Mouse (Mus musculus) left cerebral cortex, adult 11 months (tissue): Measurements from ENCODE around the gene Dchs2.

Experiments
- DNase-seq: peaks from one replicate; pipeline ENCODE4 v3.0.0; 2022; ENCODE audit warnings: low spot score

Gene Dchs2

GRCm38 (mm10) chr3:83155600-83155999 is 27.9 kb downstream of the Dchs2 start:
- DNase-seq = no peak

GRCm38 (mm10) chr3:83156165-83156564 is 28.4 kb downstream of the Dchs2 start:
- no peak for DNase-seq

- no peak for DNase-seq
Measured at GRCm38 (mm10) chr3:83161542-83162231, 33.9 kb downstream of the Dchs2 start.

DNA sequence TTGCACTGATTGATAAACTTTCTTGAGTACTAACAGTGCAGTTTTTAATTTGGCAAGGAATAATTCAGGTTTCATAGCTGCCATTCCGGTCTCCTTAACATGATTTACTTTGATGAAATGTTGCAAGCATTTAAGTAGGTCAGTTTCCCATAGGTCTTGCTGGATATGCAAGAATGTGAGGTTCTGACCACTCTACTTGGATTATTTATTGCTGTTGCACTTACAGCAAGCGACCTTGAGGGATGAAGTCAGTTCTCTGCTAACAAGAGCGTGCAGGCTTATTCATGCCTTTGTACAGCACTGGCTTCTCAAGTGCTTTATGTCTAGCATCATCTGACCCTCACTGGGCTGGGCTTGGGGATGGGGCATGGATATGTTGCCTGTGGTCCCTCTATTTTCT is 35.9 kb downstream of the Dchs2 start:
- DNase-seq = no peak

DNA sequence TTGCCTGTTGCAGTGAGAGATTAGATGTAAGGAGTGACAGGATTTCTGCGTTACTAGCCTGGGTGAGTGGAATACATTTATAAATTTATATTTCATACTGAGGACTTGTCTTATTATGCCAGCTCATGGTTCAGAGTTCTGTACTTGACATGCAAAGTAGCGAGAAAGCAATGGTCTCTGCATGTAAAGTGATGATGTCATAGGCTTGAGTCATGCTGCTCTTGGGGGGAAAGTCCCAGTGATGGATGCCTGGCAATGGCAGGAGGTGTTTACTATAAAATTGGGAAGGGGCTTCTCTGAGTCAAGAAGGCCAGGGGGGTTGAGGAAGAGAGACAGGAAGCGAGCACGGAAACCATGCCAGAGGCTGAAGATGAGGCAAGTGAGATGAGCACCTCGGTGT is 57.8 kb downstream of the Dchs2 start:
- DNase-seq = no peak

GRCm38 (mm10) chr3:83191271-83191670 is 63.5 kb downstream of the Dchs2 start:
- no peak for DNase-seq

DNA sequence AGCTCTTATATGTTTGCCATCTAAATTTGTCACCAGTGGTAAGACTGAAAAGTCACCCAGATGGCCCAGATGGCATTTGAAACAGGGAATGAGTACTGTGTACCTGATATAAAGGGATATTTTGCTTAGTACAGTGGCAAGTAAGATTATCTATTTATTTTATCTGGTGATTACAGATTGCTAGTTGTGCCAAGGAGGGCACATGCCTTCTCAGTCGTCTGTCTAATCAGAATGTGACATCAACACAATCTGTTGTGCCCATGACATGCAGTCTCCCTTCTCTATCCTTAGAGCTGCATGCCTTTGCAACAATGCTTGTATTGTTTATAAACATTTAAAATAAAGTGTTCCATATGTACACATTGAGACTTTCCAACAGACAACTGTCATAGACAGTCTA is 64.7 kb downstream of the Dchs2 start:
- no peak for DNase-seq

DNA sequence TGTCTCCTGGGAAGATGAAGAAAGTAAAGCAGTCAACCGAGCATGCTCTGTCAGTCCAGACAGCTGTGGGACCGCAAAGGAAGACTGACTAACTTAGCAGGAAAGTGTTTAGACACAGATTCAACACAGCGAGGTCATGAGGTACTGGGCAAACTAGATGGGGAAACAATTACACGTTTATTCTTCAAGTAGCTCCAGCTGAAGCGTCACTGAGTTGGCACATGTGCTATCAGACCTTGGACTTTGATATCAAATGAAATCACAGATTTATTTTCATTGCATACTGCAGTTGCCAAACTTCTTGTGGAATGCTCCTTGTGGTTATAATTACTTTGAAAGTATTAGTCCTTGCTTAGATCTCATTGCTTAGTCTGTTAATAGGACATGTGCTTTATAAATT is 67.2 kb downstream of the Dchs2 start:
- DNase-seq = no peak

DNA sequence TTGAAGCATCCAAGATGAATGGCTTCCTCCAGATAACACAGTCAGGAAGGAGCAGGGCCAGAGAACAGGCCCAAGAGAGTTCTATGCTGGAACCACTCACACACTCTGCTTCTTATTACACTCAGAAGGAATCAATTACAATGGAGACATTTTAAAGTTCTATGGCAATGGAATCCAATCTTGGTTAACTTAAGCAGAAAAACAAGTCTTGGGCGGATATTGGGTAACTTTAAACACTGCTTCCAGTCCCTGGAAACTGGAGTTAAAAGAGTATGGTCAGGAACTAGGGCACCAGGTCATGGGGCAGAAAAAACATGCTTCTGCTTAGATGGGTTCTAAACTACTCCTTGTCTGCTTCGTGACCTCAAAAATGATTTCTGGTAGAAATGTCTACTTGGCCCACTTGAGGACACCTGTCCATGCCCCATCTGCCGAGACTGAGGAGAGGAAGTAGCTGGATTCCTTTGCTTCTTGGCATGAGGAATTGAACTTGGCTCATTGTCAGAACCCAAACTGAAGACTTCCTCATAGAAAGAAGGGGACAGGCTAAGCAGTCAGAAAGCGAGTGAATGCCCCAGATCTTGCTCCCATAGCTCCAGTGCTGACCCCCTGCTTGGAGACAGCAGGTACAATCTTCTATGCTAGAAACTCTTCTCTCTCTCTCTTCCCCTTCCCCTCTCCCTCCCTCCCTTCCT is 73.7 kb downstream of the Dchs2 start:
- no peak for DNase-seq

- no peak for DNase-seq
Measured at GRCm38 (mm10) chr3:83205073-83205668, 77.4 kb downstream of the Dchs2 start.

- DNase-seq = no peak
Measured at GRCm38 (mm10) chr3:83209646-83210045, 81.9 kb downstream of the Dchs2 start.

- DNase-seq = no peak
Measured at GRCm38 (mm10) chr3:83210210-83210609, 82.5 kb downstream of the Dchs2 start.

DNA sequence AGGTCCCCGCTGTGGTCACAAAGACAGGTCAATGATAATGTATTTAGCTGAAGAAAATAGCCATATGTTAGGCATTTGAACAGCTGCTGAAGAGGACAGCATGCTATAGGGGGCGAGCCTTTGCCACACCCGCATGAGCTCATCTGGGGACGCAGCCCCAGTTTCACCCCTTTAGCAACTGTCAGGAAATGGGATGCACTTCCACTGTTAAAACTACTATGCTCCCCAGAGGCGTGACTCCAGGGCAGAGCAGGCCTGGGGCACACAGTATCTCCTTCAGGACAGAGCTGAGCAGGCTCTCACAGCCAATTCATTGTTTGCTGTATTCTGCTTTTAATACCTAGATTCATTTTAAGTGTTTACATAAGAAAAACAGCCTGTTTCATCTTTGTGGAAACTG is 84.2 kb downstream of the Dchs2 start:
- DNase-seq = no peak

DNA sequence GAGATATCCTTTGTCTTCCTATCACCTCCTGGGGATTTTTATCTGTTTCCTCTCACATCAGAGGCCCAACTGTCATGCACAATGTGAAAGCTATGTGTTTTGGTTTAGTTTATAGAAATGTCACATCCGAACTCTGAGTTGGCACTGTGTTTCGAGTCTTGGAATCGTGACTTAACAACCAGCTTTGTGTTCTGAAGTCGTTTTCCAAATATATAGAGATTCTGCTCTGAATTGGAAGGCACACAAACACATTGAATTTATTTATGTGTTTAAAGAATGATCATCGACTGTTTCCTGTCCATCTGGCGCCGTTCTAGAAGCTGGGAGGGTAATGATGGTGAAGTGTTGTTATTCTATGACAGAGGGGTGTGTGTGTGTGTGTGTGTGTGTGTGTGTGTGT is 84.8 kb downstream of the Dchs2 start:
- no peak for DNase-seq

- DNase-seq = no peak
Measured at GRCm38 (mm10) chr3:83218059-83218458, 90.3 kb downstream of the Dchs2 start.

- DNase-seq = peak; percentile 13
Measured at GRCm38 (mm10) chr3:83220101-83220500, 92.4 kb downstream of the Dchs2 start.

DNA sequence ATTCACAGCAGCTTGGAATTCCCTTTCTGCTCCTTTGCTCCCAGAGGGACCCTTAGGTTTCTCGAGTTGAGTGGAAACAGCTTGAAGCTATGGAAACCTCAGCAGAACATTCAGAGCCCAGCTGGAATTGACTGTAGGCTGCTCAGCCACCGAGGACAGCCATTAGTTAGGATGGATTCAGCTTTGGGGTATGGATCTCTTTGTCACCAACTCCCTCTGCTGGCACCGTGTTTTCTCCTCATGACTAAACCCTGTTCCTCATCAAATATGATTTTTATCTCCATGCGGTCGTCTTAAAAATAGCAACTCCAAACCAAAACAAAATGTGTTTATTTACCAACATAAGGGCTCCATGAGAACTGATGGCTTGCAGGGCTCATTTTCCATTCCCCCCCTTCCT is 94.4 kb downstream of the Dchs2 start:
- DNase-seq = peak; percentile 26

DNA sequence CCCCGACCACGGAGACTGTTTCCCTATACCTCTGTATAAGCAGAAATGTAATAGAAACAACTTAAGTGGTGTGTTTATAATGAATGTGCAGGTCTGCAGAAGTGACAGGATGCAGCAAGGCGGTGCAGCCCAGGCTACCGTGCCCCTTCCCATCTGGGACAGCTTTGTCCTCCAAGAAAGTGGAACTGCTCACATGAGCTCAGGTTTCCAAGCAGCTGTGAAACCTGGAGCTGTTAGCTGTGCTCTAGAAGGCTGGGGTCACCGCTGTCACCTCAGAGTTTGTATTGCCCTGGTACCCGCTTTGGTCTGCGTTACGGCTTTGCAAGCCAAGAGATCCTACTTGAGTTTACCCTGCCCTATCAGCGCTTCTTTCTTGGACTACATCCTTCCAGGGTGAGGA is 100.6 kb downstream of the Dchs2 start:
- DNase-seq = no peak

GRCm38 (mm10) chr3:83230326-83230725 is 102.6 kb downstream of the Dchs2 start:
- no peak for DNase-seq

- DNase-seq = no peak
Measured at GRCm38 (mm10) chr3:83234457-83234856, 106.7 kb downstream of the Dchs2 start.

GRCm38 (mm10) chr3:83235061-83235460 is 107.3 kb downstream of the Dchs2 start:
- no peak for DNase-seq

DNA sequence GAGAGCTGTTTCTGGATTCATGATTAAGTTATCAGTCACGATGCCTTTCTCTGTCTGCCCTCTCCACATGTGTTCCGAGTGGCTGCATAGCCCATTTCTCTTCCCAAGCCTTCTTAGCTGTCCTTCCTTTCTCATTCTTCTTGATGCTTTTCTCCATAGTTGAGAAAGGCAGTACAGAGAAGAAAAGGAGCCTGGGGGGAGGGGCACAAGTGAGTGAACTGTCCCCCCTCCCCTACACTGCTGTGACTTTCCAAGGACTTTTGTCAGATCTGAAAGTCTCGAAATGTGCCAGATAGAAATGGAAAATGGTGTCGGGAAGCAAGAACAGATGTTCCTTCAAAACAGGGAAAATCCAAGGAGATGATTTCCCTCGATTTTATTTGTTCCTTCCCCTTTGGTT is 118.8 kb downstream of the Dchs2 start:
- DNase-seq = no peak

- DNase-seq = no peak
Measured at GRCm38 (mm10) chr3:83250001-83250545, 122.3 kb downstream of the Dchs2 start.
